Mouse (Mus musculus): Measurements from ENCODE around the gene Iqcf1. TPM values are rescaled to one million over a fixed set of nuclear protein-coding genes. Genes with fewer than 3 reads are reported as not detected.
A peak's percentile ranks its signal among the peaks of the same experiment; 100 is the strongest.
"Not testable (repeated sequence)": the region's sequence is repeated elsewhere in the genome, so short reads cannot be mapped to it uniquely, and the experiment has no call there.

The Iqcf1 gene
- total RNA-seq, 2 experiments from 2014 or later: not detected

- intact Hi-C loops (cut with DNase I): no loop called here
- DNase-seq (ENCODE audit: extremely low spot score in 1 of 2, low spot score in 2 of 2): peak in 1 of 2 experiments; percentile 13
These were observed 22.1 kb upstream of the Iqcf1 start for GRCm38 (mm10) chr9:106477649-106478048.

GRCm38 (mm10) chr9:106478101-106478500 lies 21.7 kb upstream of the Iqcf1 start:
- intact Hi-C loops (cut with DNase I): no loop called here
- peak in 1 of 2 experiments; percentile 7 for DNase-seq (ENCODE audit: extremely low spot score in 1 of 2, low spot score in 2 of 2)

GRCm38 (mm10) chr9:106480541-106480940 lies 19.2 kb upstream of the Iqcf1 start:
- intact Hi-C loops (cut with DNase I): no loop called here
- DNase-seq (ENCODE audit: extremely low spot score in 1 of 2, low spot score in 2 of 2): peak in 1 of 2 experiments; percentile 13

GRCm38 (mm10) chr9:106481075-106481474 lies 18.7 kb upstream of the Iqcf1 start:
- intact Hi-C loops (cut with DNase I): no loop called here
- peak in 1 of 2 experiments; percentile 22 for DNase-seq (ENCODE audit: extremely low spot score in 1 of 2, low spot score in 2 of 2)

- DNase-seq (ENCODE audit: extremely low spot score in 1 of 2, low spot score in 2 of 2): peak in 1 of 2 experiments; percentile 19
- intact Hi-C loops (cut with DNase I): no loop called here
These were observed 18.1 kb upstream of the Iqcf1 start for GRCm38 (mm10) chr9:106481676-106482075.

GRCm38 (mm10) chr9:106482578-106483115 lies 17.1 kb upstream of the Iqcf1 start:
- intact Hi-C loops (cut with DNase I): no loop called here
- peak in 1 of 2 experiments; percentile 21 for DNase-seq (ENCODE audit: extremely low spot score in 1 of 2, low spot score in 2 of 2)

- intact Hi-C loops (cut with DNase I): no loop called here
- DNase-seq (ENCODE audit: extremely low spot score in 1 of 2, low spot score in 2 of 2): no peak
These were observed 16.6 kb upstream of the Iqcf1 start for GRCm38 (mm10) chr9:106483136-106483535.

- intact Hi-C loops (cut with DNase I): no loop called here
These were observed 16.2 kb upstream of the Iqcf1 start for GRCm38 (mm10) chr9:106483606-106484005.

GRCm38 (mm10) chr9:106485076-106485475 lies 14.7 kb upstream of the Iqcf1 start:
- intact Hi-C loops (cut with DNase I): no loop called here
- peak in 1 of 2 experiments; percentile 27 for DNase-seq (ENCODE audit: extremely low spot score in 1 of 2, low spot score in 2 of 2)

More at GRCm38 (mm10) chr9:106483606-106484005, 16.2 kb upstream of the Iqcf1 start:
- peak in 1 of 2 experiments; percentile 20 for DNase-seq (ENCODE audit: extremely low spot score in 1 of 2, low spot score in 2 of 2)

- intact Hi-C loops (cut with DNase I); DNase-seq (ENCODE audit: extremely low spot score in 1 of 2, low spot score in 2 of 2): not testable (repeated sequence)
These were observed 12.2 kb upstream of the Iqcf1 start for GRCm38 (mm10) chr9:106487602-106488001.

GRCm38 (mm10) chr9:106501846-106502245 lies 2.1 kb downstream of the Iqcf1 start:
- intact Hi-C loops (cut with DNase I): no loop called here
- DNase-seq (ENCODE audit: extremely low spot score in 1 of 2, low spot score in 2 of 2): no peak

- intact Hi-C loops (cut with DNase I): no loop called here
- no peak for DNase-seq (ENCODE audit: extremely low spot score in 1 of 2, low spot score in 2 of 2)
These were observed 4.5 kb downstream of the Iqcf1 start for GRCm38 (mm10) chr9:106504246-106504645.

- peak in 1 of 2 experiments; percentile 33 for DNase-seq (ENCODE audit: extremely low spot score in 1 of 2, low spot score in 2 of 2)
- intact Hi-C loops (cut with DNase I): no loop called here
These were observed 9.6 kb downstream of the Iqcf1 start for GRCm38 (mm10) chr9:106509356-106509755.

GRCm38 (mm10) chr9:106512729-106513450 lies 13.1 kb downstream of the Iqcf1 start:
- DNase-seq (ENCODE audit: extremely low spot score in 1 of 2, low spot score in 2 of 2): peak in 1 of 2 experiments; percentile 67
- intact Hi-C loops (cut with DNase I): no loop called here

GRCm38 (mm10) chr9:106513566-106513965 lies 13.8 kb downstream of the Iqcf1 start:
- intact Hi-C loops (cut with DNase I): no loop called here
- no peak for DNase-seq (ENCODE audit: extremely low spot score in 1 of 2, low spot score in 2 of 2)

- intact Hi-C loops (cut with DNase I): no loop called here
- no peak for DNase-seq (ENCODE audit: extremely low spot score in 1 of 2, low spot score in 2 of 2)
These were observed 14.5 kb downstream of the Iqcf1 start, which contains the start of gene Iqcf5 for GRCm38 (mm10) chr9:106514273-106514672. TSS of gene Iqcf5 (plus strand) at chr9:106514573.

GRCm38 (mm10) chr9:106519433-106519832 lies 19.7 kb downstream of the Iqcf1 start:
- intact Hi-C loops (cut with DNase I): no loop called here
- DNase-seq (ENCODE audit: extremely low spot score in 1 of 2, low spot score in 2 of 2): no peak

- intact Hi-C loops (cut with DNase I): no loop called here
- DNase-seq (ENCODE audit: extremely low spot score in 1 of 2, low spot score in 2 of 2): no peak
These were observed 20.1 kb downstream of the Iqcf1 start for GRCm38 (mm10) chr9:106519909-106520308.

GRCm38 (mm10) chr9:106531833-106532232 lies 32.1 kb downstream of the Iqcf1 start:
- peak in 1 of 2 experiments; percentile 23 for DNase-seq (ENCODE audit: extremely low spot score in 1 of 2, low spot score in 2 of 2)
- intact Hi-C loops (cut with DNase I): loop anchor here (5.0 kb wide), 2 partner anchors 65 to 110 kb away; no protein-coding TSS in a partner anchor

GRCm38 (mm10) chr9:106534296-106534695 lies 34.5 kb downstream of the Iqcf1 start:
- no peak for DNase-seq (ENCODE audit: extremely low spot score in 1 of 2, low spot score in 2 of 2)
- intact Hi-C loops (cut with DNase I): loop anchor here (5.0 kb wide), 2 partner anchors 63 to 108 kb away; no protein-coding TSS in a partner anchor

Data from left cerebral cortex, postnatal 10 days (tissue).